Mouse (Mus musculus) B cell, adult 2 months (primary cell): ENCODE data around the gene Selenoi.
"Not testable (repeated sequence)": the region's sequence is repeated elsewhere in the genome, so short reads cannot be mapped to it uniquely, and the experiment has no call there.

Experiments
- DNase-seq, 2 experiments: peaks; one replicate each; pipeline ENCODE4 v3.0.0; 2022

Selenoi gene

DNA sequence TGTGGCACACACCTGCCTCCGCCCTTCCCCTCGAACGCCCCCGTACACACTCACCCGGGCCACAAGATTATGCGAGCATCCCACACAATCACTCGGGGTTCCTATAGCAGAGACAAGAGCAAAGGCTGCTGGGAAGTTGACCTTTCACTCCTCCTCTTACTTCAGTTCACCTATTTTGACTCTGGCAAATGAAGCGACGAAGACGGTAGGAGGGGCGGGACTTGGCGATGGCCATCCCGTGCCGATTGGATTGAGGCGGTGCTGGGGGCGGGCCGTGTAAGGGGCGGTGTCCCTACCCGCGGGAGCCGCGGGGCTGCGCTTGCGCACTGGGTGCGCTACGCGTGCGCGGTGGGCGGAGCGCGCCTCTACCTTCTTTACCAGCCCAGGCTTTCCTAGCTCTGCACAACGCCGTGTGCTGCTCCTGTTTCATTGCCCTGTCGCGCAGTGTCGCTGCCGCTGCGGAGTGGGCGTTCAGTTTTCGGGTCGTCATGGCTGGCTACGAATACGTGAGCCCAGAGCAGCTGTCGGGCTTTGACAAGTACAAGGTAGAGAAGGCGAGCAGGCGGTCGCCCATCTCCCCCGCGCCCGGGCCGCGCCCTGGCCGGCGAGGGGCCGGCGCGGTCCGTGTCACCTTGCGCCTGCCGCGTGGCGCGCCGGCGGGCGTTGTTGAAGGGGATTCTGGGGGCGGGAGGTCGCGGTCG is at the start of gene Selenoi:
Selenoi (plus strand) TSS at position 311 of the 701 bp plus-strand sequence.
- peak; percentile 99 to 100 for DNase-seq

DNA sequence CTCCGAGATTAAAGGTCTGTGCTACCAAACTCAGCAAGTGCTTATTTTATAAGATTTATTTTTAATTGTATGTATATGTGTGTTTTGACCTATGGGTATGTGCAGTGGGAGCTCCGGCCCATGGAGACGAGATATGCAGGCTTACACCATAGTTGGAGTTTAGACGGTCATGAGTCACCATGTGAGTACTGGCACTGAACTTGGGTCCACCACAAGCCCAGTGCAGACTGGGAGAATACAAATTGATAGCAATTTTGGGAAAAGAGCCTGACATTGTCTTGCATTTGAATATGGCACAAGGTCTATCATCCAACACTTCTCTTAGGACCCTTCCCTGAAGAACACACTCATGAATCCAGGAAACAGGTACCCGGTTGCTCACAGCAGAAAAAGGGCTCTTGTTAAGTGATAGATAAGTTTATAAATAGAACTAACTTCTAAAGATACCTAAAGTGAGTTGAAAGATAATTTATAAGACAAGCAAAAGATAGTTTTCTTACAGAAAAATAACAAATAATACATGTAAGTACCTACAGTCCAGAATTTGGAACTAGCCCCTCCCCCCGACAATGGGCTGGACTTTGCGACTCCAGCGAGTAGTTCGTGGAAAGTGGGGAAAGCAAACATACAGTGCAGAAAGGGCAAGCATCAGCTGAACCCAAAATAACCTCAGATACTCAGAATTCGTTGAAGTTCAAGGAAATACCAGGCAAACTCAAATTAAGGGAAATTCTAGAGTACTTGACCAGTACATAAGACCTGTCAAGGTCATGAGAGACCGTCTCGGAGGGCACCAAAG is 44.5 kb upstream of the Selenoi start:
- no peak for DNase-seq

DNA sequence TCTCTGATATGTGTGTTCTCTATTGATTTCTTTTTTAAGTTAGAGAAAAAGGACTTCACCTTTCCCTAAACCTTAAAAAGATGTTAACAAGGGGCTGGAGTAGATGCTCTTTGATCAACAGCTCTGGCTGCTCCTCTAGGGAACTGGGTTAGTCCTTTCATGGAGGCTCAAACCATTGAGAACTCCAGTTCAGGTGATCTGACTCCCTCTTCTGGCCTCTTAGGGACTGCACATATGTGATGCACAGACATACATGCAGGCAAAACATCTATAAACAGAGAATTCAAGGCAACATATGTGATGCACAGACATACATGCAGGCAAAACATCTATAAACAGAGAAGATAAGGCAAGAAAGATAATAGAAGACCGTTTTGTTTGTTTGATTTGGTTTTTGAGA is 39.9 kb upstream of the Selenoi start:
- DNase-seq = no peak

DNA sequence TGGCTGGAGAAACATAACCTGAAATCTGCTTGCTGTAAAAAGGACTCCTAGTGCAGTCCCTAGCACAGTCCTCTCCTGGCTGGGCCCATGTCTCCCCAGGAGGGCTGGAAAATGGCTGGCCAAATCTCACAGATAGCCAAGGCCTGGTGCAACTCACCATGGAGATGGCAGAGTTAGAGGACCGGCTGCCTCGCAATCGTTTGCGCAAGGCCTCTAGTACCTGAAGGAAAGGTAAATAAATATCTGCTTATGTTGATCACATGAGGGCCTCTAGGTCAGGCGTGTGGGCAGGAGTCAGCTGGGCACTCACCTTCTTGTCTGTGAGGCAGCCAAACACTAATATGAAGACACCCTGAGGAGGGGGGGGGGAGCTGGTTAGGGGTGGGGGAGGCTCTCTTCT is 37.0 kb upstream of the Selenoi start:
- no peak for DNase-seq

DNA sequence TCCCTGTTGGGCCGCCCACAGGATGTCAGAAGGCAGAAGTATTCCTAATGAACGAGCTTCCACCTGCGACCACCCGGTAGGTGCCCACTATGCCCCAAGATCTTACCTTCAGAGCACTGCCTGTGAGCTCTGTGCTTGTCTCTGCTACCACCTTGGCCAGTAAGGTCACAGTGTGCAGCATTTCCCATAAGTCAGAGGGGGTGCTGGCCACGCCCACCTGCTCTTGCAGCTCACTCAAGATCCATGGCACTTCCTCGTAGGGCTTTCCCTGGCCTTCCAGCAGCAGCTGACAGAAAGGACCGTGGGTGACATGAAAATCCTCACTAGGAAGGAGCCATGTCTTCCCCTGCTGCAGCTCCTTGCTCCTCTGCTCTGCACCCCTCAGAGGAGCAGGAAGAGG is 34.1 kb upstream of the Selenoi start:
- no peak for DNase-seq

DNA sequence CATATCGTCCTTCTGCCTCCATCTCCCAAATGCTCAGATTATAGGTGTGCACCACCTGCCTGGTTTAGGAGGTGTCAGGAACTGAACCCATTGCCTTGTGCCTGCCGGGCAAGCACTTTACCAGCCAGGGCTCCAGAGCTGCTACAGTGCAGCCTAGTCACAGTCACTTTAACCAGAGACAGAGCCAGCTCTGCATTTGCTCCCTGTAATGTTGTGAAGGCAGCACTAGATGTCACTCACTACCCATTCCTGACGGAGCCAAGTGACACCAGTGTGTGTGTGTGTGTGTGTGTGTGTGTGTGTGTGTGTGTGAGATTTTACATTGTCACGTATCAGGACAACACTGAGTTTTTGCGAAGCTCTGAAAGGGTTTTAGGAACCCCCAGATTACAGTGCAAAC is 30.9 kb upstream of the Selenoi start:
- no peak for DNase-seq

DNA sequence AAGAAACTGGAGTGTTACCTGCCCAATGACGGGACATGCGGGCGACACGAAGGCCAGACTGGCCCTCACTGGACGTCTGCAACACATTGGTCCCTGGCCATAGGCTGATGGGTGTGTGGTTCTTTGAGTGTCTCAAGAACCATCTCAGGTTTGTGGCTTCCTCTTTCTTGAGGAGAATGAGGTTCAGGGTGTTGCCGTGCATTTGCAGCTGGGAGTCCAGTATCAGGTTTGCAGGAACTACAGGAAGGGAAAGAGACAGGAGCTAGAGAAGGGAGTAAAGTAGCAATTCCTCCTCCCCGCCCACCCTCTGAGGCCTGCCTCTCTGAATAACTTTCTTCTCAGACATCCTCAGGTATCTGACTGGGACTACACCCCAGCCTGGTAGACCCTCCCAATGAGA is 30.2 kb upstream of the Selenoi start:
- DNase-seq = no peak

DNA sequence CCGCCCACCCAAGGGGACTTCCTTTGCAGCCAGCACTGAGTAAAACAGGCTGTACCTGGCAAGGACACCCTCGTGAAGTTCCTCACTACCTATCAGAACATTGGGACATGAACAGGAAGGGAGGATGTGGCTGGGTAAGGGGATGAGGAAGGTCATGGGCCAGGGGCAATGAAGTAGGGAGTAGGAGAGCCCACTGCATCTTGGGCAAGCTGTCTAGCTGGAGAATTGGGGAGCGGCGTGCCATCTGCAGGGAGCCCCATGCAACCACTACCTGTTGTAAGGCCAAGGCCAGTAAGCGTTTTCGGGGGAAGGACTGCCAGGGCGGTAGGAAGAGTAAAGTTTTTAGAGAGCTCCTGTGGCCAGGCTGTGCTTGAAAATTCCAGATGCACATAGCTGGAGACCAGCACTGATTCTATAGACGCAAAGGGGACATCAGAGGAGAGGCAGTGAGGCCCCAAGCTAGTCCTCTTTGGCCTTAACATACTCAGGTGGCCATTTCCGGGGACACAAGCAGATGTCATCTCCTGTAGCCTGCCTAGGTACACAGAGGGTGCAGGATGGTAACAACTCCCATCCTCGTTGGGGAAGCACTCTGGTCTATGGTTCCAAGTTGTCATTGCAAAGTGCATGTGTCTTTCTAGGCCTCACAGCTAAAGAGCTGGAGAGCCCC is 29.0 kb upstream of the Selenoi start:
- DNase-seq = no peak

DNA sequence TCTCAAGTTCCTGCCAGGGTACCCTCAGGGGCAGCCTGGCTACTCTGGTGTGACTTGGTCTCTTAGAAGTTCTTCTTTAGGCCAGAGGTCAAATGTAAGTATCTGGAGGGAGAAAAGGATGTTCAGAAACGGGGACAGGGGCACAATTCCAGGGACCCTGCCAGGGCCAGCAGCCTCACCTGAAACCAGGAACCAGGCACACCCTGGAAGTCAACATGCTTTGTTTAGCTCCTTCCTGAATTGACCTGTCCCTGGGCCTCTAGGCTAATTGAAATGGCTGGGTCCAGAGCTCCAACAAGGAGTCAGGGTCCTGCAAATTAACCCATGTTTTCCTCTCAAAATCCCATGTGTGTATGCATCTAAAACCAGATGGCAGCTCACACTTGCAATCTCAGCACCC is 27.9 kb upstream of the Selenoi start:
- no peak for DNase-seq

DNA sequence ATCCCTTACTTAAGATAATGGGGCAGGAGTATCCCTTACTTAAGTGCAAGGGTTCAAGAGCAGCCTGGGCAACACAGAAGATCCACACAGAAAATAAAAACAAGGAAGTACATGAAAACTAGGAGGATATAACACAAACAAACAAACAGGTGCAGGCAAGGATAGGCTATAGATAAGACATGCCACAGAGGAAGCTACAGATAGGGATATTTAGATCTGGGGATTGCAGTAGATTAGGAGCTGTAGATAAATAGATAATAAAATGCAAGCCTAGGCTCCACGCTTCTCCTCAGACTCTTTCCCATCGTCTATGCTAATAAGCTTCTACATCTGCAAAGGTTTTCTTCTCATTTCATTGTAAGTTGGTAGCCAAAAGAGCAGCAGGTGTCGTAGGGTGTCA is 27.3 kb upstream of the Selenoi start:
- no peak for DNase-seq

DNA sequence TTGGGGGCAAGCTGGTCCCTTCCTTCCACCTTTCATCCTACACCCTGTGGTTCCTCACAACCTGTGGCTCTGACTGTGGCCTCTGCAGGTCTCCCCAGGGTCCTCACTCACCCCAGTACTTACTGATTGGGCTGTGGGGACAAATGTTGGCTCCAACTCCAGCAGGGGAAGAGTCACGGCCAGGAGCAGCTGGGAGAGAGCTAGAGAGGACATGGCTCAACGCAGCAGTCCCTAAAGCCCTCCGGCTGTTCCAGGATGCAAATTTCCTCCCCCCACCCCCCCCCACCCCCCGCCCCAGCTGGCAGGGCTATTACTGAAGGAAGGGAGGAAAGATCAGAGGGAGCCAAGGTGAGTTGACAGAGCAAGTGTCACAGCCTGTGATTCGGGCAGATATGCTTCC is 26.9 kb upstream of the Selenoi start, which contains the start of gene Adgrf3:
Adgrf3 (minus strand) TSS at position 230 of the 400 bp plus-strand sequence.
- DNase-seq = no peak

DNA sequence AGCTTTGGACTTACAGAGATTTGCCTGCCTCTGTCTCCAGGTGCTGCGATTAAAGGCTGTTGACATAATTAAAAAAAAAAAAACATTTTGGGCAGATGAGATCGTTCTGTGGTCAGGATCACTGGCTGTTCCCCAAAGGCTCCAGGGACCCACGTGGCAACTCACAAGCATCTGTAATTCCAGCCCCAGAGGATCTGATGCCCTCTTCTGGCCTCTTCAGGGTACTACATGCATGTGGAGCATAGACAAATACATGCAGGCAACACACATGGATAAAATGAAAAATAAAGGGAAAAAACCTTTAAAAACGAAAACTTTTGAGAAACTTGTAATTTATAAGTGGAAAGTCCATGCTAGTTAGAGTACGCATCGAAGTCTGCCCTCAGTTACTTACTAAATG is 25.1 kb upstream of the Selenoi start:
- peak; percentile 48 to 52 for DNase-seq

DNA sequence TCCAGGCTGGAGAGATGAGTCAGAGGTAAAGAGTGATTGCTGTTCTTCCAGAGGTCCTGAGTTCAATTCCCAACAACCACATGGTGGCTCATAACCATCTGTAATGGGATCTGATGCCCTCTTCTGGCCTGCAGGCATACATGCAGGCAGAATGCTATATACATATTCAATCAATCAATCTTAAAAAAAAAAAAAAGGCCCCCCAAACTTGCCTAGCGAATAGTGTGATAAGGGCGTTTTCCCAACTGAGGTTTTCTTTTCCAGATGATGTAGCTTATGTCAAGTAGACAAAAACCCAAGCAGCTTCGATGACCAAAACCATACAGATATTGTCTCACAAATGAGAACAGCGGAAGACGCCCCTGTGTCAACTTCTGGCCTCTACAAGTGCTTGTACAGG is 21.6 kb upstream of the Selenoi start:
- DNase-seq = not testable (repeated sequence)

DNA sequence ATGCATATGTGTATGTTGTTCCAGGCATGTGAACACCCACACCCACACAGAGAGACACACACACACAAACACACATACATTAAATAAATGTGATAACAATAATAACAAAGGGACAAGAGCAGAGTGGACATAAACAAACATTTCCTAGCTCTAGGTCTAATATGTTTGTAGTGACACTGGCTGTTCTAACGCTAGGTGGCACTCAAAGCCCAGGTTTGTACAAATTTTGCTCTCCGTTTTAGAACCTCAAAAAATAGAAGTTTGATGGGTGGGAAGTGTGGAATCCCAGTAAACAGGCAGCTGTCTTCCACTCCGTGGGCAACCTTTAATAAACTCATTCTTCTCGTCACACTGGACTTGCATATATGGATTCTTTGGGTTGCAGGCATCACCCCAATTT is 17.5 kb upstream of the Selenoi start:
- DNase-seq = peak; percentile 66 to 69

DNA sequence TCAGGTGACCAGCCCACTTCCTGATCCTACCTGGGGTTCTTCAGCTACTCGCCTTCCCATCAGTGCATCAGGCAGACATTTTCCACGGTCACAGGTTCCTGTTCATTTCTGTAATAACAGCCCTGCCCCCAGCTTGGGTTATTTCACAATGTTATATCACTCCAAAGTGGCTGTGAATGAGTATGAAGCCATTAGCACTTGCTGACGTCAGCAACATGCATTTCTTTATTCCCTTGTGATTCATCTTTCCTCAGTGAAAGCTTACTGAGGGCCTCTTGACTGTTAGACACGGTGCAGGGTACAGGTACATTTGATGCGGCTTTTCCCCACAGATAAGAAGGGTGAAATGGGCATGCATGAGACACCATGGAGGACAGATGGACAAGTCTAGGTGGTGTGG is 16.4 kb upstream of the Selenoi start:
- no peak for DNase-seq

DNA sequence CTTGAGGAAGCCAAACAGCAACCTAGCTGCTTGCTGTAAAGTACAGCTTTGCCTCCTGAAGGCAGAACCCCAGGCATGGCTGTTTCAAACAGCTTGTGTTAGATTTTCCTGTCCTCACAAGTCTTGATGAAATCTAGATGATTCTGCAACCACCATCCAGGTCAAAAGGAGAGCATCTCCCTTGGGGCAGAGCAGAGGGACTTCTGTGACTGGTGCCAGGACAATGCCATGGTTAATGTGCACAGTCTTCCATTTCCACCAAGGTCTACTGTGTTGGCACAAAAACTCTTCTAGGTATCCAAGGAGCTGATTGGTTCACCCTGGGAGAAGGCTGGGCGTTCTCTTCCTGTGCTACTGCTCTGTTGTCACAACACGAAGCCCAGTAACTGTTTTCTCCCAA is 12.7 kb upstream of the Selenoi start:
- DNase-seq = no peak

DNA sequence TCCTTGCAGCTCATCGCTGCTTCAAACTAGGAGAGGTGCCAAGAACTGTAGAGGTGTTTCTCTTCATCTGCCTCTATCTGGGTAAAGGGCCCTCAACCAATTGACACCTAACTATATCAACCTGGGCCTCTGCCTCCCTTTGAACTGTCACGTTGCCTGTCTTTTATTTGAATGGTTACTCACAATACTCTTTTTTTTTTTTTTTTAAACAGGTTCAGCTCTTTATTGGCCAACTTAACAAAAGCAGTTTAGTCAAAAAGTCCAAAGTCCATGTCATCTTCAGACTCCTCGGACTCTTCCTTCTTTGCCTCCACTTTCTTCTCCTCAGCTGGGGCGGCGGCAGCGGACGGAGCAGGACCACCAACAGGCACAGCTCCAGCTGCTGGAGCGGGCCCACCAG is 11.7 kb upstream of the Selenoi start:
- no peak for DNase-seq

DNA sequence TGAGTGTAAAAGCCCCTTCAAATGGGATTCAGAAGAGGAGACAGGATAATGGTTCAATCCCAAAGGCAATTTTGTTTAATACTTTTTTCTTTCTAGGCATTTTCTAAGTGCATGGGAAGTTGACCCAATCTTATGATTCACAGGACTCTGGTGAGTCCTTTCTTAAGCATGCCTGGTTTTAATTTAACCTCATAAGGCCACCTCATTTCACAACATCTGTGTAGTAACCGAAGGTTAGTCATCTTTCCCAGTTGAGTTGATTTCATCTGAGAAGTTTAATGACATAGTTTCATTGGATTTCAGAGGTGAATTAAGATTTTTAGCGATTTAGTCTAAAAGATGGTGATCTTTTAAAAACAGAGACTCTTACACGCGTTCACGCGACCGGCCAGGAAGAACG is 9.7 kb upstream of the Selenoi start:
- no peak for DNase-seq

DNA sequence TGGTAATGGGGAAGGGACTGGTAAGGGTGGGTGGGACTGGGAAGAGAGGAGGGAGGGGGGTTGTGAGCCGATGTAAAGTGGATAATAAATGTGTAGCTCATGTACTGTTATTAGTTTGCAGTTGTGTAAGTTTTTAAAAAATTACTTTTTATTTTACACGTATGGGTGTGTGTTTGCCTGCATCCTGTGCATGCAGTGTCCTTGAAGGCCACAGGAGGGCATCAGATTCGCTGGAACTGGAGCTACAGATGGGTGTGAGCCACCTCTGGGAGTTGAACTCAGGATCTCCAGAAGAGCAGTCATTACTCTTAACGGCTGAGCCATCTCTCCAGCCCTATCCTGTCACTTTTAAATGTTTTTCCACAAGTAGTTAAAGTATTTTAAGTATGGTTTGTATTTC is 1.5 kb upstream of the Selenoi start:
- DNase-seq = peak; percentile 52 to 56

DNA sequence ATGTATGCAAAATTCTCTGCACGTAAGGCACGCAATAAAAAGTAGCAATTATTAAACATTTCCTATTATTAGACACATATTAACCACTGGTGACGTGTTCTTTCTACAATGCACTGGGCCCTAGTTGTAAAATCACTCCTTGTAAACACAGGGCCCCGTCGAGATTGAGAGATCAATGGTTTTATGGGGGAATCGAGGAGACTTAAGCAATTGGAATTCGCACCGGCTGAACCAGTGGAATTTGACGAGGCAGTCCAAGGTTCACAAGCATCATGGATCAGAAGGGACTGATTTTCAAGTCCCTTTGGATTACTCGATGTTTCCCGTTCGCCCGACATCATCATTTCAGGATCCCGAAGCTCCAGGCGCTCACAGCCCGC is 500 bp upstream of the Selenoi start:
- DNase-seq = no peak

DNA sequence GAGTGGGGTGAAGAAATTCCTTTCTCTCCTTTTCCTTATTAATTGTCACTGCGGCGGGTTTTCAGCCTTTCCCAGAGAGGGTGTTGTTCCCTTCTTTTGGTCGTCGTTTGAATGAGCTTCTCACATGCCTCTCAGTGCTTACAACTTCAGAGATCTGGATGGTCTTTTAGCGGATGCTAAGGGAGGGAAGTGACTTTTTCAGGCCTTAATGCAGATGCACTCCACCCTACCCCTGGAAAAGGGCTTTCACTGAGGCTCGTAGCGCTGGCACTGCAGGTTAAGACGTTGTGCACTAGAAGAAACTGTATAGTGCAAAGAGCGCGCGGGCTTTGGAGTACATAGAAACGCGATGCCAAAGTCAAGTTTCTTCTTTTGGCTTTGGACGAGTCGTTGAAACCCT is 661 bp downstream of the Selenoi start:
- DNase-seq = peak; percentile 21 to 24

DNA sequence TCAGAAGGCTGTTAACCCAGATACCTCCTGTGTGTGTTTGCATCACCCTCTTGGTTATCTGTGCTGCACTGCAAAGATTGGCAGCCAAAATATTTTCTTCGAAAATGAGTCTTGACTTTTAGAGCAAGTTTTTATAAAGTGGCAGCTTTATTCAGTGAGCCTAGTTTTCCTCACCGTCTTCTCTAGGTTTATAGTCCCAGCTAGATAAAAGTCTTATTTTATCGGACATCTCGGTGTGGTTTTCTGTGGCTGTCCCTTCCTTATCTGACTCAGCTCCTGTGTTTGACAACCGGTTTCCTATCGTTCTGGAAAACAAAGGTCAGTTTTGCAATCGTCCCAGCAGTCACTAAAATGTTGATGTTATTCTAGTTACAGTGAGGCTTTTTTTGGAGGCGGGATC is 1.6 kb downstream of the Selenoi start:
- no peak for DNase-seq

DNA sequence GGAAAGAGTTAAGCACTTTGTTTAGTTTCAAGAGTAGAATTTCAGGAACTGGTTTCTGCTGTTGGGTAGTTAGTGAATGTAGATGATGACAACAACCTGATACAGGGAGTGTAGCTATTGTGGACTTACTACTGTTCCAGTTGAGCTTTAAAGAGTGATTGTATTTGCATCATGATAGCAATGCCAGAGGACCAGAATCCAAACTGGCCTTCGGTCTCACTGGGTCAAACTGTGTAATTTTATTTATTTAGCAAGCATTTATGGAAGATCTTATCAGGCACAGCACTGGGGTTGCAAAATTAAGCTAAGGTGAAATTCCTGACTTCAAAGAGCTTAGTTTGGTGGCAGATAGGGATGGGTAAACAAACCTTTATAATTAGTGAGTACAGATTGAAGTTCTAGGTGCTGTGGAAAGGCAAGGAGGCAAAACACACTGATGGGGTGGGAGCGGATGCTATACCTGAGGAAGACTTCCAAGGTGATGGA is 3.3 kb downstream of the Selenoi start:
- DNase-seq = no peak

DNA sequence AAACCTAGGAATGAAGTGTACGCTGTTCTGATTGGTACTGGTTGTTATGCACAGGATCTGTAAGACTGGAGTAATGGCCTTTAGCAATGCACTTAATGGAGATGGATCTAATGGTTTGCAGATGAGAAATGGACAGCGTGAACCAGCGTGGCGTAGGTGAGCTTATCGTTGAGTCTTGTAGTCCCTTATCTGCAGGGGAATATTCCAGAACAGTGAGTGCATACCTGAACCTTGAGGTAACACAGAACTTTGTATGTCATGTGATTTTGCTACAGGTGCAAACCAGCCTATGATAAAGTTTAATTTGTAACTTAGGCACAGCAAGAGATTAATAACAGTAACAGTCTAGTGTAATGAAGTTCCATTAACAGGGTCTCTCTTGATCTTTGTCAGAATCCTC is 6.2 kb downstream of the Selenoi start:
- DNase-seq = no peak
